Mouse (Mus musculus): ENCODE results near the gene Midn. TPM values are rescaled to one million over a fixed set of nuclear protein-coding genes. Genes with fewer than 3 reads are reported as not detected.

The Midn gene
- polyA plus RNA-seq, 1 experiment from 2014 or later, result 29.5 TPM

GRCm38 (mm10) chr10:80139975-80140665 lies 8.0 kb upstream of the Midn start:
- peaks cover 8% of the 10 kb centered on the region; the same call in 1 of the 2 replicates for H3K36me3 ChIP-seq (replicated peaks)
- ATAC-seq (replicated peaks), result no peak
- no peaks in the 10 kb centered on the region for H3K9me3 ChIP-seq
- 0 out of 2 replicates have a peak overlapping the region, but pooled peaks have one; percentile 79 for H3K4me3 ChIP-seq
- H3K27ac ChIP-seq, result peak overlapping the region; percentile 96
- H3K4me1 ChIP-seq, result peaks cover 60% of the 10 kb centered on the region
- no peak overlapping the region for H3K9ac ChIP-seq
- peak overlapping the region; percentile 81; the same call in 1 of the 2 replicates for H3K4me2 ChIP-seq
- no peaks in the 10 kb centered on the region for H3K27me3 ChIP-seq (replicated peaks)
- 76% methylated on average over 11 of the region's 11 CpGs for WGBS

GRCm38 (mm10) chr10:80140666-80141035 lies 7.4 kb upstream of the Midn start, which contains the start of gene Cbarp:
Cbarp (minus strand) TSS chr10:80140835.
- peak within 1 kb of the TSS; percentile 96 for H3K27ac ChIP-seq
- no peak for ATAC-seq (replicated peaks)
- H3K27me3 ChIP-seq (replicated peaks), result no peaks in the 10 kb centered on the region
- H3K9ac ChIP-seq, result peak within 1 kb of the TSS; percentile 97
- peaks cover 3% of the 10 kb centered on the region; the same call in 1 of the 2 replicates for H3K36me3 ChIP-seq (replicated peaks)
- 73% methylated on average over 10 of the region's 10 CpGs for whole genome bisulfite sequencing
- peaks cover 65% of the 10 kb centered on the region for H3K4me1 ChIP-seq
- H3K4me3 ChIP-seq, result peak within 1 kb of the TSS; percentile 79
- no peaks in the 10 kb centered on the region for H3K9me3 ChIP-seq
- peak within 1 kb of the TSS; percentile 94 for H3K4me2 ChIP-seq

DNA sequence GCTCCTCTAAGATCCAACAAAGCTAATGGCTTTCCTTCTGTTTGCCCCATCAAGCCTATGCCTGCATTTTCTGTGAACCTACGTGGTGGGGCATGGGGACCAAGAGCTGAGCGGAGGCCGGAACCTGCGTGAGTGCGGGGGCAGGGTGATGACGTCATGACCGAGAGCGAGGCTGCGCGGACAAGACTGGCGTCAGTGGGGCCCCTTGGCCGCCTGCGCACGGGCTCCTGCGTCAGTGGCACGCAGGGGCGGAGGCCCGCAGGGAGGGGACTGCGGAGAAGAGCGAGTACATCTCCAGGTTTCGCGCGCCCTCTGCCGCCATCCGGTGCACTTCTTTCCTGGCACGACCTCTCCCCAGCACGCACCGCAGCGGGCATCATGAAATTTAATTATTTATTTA lies 6.8 kb upstream of the Midn start:
- H3K27me3 ChIP-seq (replicated peaks), result no peaks in the 10 kb centered on the region
- H3K27ac ChIP-seq, result peak overlapping the region; percentile 89
- H3K4me3 ChIP-seq, result peak overlapping the region; percentile 79
- peak overlapping the region; percentile 30 for H3K9ac ChIP-seq
- no peaks in the 10 kb centered on the region for H3K9me3 ChIP-seq
- H3K36me3 ChIP-seq (replicated peaks), result peaks cover 3% of the 10 kb centered on the region; the same call in 1 of the 2 replicates
- WGBS, result under 1% methylated on average over 29 of the region's 29 CpGs
- H3K4me2 ChIP-seq, result peak overlapping the region; percentile 81
- peak; percentile 63 for ATAC-seq (replicated peaks)
- peaks cover 68% of the 10 kb centered on the region for H3K4me1 ChIP-seq

DNA sequence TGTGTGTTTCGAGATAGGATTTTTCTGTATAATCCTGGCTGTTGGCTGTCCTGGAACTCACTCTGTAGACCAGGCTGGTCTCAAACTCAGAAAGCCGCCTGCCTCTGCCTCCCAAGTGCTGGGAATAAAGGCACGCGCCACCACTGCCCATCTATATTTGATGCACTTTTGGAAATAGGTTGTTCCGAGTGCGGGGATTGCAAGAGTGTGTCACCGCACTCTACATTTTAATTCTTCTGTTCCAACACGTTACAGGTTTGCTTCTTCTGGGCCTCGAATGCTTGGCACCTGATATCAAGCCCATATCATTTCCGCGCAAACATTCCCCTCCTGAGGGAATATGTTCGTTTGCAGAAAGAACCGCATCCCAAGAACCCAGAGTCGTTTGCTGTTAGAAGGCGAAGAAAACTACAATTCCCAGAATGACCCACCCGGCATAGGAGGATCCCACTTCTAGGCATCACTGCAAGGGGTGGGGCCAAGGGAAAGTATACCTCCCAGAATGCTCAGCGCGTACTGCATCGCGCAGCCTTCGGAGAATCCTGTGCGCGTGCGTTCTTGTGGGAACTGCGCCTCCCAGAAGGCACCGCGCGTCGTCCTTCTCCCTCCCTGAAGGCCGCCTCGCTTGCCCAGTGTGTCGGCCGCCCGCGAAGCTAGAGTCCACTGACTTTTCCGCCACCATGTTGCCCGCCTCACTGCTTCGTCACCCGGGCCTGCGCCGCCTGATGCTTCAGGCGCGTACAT lies 6.1 kb upstream of the Midn start:
- H3K27me3 ChIP-seq (replicated peaks), result no peaks in the 10 kb centered on the region
- under 1% methylated on average over 43 of the region's 43 CpGs for WGBS
- H3K27ac ChIP-seq, result peak overlapping the region; percentile 89
- H3K4me3 ChIP-seq, result peak overlapping the region; percentile 79
- no peaks in the 10 kb centered on the region for H3K9me3 ChIP-seq
- peak; percentile 86 for ATAC-seq (replicated peaks)
- H3K4me2 ChIP-seq, result peak overlapping the region; percentile 81
- H3K4me1 ChIP-seq, result peaks cover 65% of the 10 kb centered on the region
- H3K36me3 ChIP-seq (replicated peaks), result peaks cover 3% of the 10 kb centered on the region; the same call in 1 of the 2 replicates
- peak overlapping the region; percentile 91 for H3K9ac ChIP-seq

- peak overlapping the region; percentile 91 for H3K9ac ChIP-seq
- H3K9me3 ChIP-seq, result no peaks in the 10 kb centered on the region
- under 1% methylated on average over 15 of the region's 15 CpGs for WGBS
- peak overlapping the region; percentile 89 for H3K27ac ChIP-seq
- H3K4me2 ChIP-seq, result peak overlapping the region; percentile 81
- peaks cover 3% of the 10 kb centered on the region; the same call in 1 of the 2 replicates for H3K36me3 ChIP-seq (replicated peaks)
- no peaks in the 10 kb centered on the region for H3K27me3 ChIP-seq (replicated peaks)
- ATAC-seq (replicated peaks), result no peak
- peak overlapping the region; percentile 79 for H3K4me3 ChIP-seq
- peaks cover 64% of the 10 kb centered on the region for H3K4me1 ChIP-seq
Measured at GRCm38 (mm10) chr10:80142530-80142925, 5.5 kb upstream of the Midn start.

DNA sequence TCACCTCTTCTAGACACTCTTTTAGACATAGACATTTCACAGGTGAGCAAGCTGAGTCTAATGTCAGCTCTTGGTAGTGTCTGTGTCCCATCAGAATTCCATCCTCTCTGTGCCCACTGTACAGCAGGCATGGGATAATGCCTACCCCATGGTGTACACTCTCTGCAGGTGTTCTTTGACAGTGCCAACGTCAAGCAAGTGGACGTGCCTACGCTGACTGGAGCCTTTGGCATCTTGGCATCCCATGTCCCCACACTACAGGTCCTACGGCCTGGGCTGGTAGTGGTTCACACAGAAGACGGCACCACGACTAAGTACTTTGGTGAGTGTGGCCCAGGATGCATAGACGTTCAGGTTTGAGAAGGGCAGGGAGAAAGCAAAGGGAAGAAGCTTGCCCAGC lies 4.4 kb upstream of the Midn start:
- Histone ChIP-seq H3K27me3 (replicated peaks) (no peaks in the 10 kb centered on the region), H3K4me3 (no peak overlapping the region), H3K36me3 (replicated peaks) (peaks cover 3% of the 10 kb centered on the region; the same call in 1 of the 2 replicates), H3K4me2 (no peak overlapping the region), H3K9me3 (no peaks in the 10 kb centered on the region), H3K27ac (no peak overlapping the region), H3K4me1 (peaks cover 62% of the 10 kb centered on the region), H3K9ac (no peak overlapping the region)
- ATAC-seq (replicated peaks), result no peak
- WGBS, result 95% methylated on average over 7 of the region's 7 CpGs

DNA sequence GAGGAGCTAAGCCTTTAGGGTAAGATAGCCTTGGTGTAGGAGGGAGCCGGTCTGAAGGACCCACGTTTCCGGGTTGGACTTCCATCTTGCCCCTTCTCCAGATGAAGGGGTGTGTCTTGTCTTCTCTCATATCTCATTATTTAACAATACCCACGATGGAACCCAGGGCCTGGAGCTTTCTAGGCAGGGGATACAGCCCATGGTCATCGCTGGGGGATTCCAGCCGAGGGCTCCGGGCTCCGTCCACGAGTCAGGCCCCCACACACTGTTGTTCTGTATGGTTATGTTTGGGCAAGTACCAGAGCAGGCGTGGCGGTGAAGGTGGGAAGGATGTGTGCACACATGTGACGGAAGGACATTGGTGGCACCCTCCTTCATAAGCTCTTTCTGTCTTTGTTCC lies 3.9 kb upstream of the Midn start:
- WGBS, result 93% methylated on average over 12 of the region's 12 CpGs
- no peak overlapping the region for H3K4me2 ChIP-seq
- no peak overlapping the region for H3K4me3 ChIP-seq
- no peaks in the 10 kb centered on the region for H3K9me3 ChIP-seq
- peaks cover 3% of the 10 kb centered on the region; the same call in 1 of the 2 replicates for H3K36me3 ChIP-seq (replicated peaks)
- no peak overlapping the region for H3K9ac ChIP-seq
- H3K27ac ChIP-seq, result no peak overlapping the region
- H3K4me1 ChIP-seq, result peaks cover 62% of the 10 kb centered on the region
- H3K27me3 ChIP-seq (replicated peaks), result no peaks in the 10 kb centered on the region
- no peak for ATAC-seq (replicated peaks)

DNA sequence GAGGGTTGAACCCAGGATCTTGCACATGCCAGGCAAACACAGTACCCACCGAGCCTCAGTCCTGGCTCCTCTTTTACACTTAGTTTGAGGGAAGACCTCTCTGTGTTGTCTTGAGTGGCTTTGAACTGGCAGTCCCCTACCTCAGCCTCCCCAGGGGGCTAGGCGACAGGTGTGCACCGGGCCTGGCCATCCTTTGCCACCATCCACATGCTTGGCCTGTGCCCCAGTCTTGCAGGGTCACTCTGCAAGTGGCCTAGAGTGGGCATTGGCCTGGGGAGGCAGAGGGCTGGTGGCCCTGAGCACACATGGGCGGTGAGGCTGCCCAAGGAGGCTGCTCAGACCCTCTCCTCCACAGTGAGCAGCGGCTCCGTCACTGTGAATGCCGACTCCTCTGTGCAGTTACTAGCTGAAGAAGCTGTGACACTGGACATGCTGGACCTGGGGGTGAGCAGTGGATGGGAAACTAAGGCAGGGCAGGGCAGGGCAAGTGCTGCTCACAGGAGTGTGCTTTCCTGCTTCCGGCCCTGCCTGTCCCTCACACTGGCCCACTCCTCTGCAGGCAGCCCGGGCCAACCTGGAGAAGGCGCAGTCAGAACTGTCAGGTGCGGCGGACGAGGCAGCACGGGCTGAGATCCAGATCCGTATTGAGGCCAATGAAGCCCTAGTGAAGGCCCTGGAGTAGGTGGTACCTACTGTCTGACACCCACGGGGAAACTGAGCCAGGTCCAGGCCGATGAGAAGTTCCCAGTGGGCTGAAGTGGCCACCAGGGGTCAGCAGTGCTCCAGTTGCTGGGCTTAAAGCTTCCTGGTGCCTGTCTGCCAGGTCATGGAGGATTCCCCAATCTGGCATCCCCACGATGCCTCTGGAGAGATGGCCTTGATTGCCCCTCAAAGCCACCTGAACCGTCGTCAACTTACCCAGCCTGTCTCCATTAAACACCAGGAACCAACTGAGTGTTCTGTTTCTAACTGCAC lies 2.9 kb upstream of the Midn start:
- H3K4me3 ChIP-seq, result no peak overlapping the region
- H3K4me2 ChIP-seq, result 0 out of 2 replicates have a peak overlapping the region, but pooled peaks have one; percentile 0
- H3K27ac ChIP-seq, result no peak overlapping the region
- ATAC-seq (replicated peaks), result no peak
- WGBS, result 70% methylated on average over 20 of the region's 20 CpGs
- H3K27me3 ChIP-seq (replicated peaks), result no peaks in the 10 kb centered on the region
- H3K9ac ChIP-seq, result peak overlapping the region; percentile 2; the same call in 1 of the 2 replicates
- no peaks in the 10 kb centered on the region for H3K9me3 ChIP-seq
- peaks cover 3% of the 10 kb centered on the region; the same call in 1 of the 2 replicates for H3K36me3 ChIP-seq (replicated peaks)
- peaks cover 56% of the 10 kb centered on the region for H3K4me1 ChIP-seq

- Histone ChIP-seq H3K36me3 (replicated peaks) (peaks cover 3% of the 10 kb centered on the region; the same call in 1 of the 2 replicates), H3K27ac (no peak overlapping the region), H3K9me3 (no peaks in the 10 kb centered on the region), H3K4me2 (peak overlapping the region; percentile 0; the same call in 1 of the 2 replicates), H3K4me1 (peaks cover 51% of the 10 kb centered on the region), H3K4me3 (no peak overlapping the region), H3K9ac (peak overlapping the region; percentile 2; the same call in 1 of the 2 replicates), H3K27me3 (replicated peaks) (no peaks in the 10 kb centered on the region)
- 91% methylated on average over 6 of the region's 6 CpGs for WGBS
- ATAC-seq (replicated peaks), result no peak
Measured at GRCm38 (mm10) chr10:80145896-80146295, 2.2 kb upstream of the Midn start.

DNA sequence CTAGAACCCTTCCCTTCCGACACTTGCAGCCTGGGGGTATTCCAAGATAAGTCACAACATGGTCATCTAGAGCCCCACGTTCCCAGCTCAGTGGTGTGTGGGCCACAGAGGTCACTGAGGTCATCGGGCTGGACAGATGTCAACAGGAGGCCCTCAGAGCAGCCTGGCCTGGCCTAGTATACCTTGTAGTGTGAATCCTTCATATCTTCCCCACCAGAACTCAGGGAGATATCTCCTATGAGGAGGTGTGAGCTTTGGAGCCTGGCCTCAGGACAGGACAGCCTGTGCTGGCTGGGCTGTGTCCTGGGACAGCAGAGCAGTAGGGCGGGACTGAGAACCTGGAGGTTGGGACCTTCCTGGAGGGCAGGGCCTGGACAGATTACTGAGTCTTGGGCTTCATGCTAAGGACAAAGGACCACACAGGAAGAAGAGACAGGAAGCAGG lies 1.5 kb upstream of the Midn start:
- H3K27ac ChIP-seq, result peak overlapping the region; percentile 100; the same call in 1 of the 2 replicates
- H3K27me3 ChIP-seq (replicated peaks), result no peaks in the 10 kb centered on the region
- no peak overlapping the region for H3K4me2 ChIP-seq
- H3K9ac ChIP-seq, result no peak overlapping the region
- peaks cover 3% of the 10 kb centered on the region; the same call in 1 of the 2 replicates for H3K36me3 ChIP-seq (replicated peaks)
- 86% methylated on average over 4 of the region's 4 CpGs for WGBS
- 0 out of 2 replicates have a peak overlapping the region, but pooled peaks have one; percentile 2 for H3K4me3 ChIP-seq
- peaks cover 44% of the 10 kb centered on the region for H3K4me1 ChIP-seq
- H3K9me3 ChIP-seq, result no peaks in the 10 kb centered on the region
- ATAC-seq (replicated peaks), result no peak

- Histone ChIP-seq H3K9me3 (no peaks in the 10 kb centered on the region), H3K27me3 (replicated peaks) (no peaks in the 10 kb centered on the region), H3K36me3 (replicated peaks) (peaks cover 3% of the 10 kb centered on the region; the same call in 1 of the 2 replicates), H3K4me1 (peaks cover 46% of the 10 kb centered on the region), H3K9ac (no peak overlapping the region), H3K4me2 (peak overlapping the region; percentile 67), H3K4me3 (peak overlapping the region; percentile 94), H3K27ac (peak overlapping the region; percentile 100)
- no peak for ATAC-seq (replicated peaks)
- WGBS, result 79% methylated on average over 5 of the region's 5 CpGs
Measured at GRCm38 (mm10) chr10:80147146-80147718, 840 bp upstream of the Midn start.
